Mouse (Mus musculus): ENCODE measurements at regions not wholly inside any gene's neighbourhood (a gene's known extent, or its start where the extent isn't known, plus 50 kb on each side); places are given as distances from the start of the nearest gene placed in this dataset.

GRCm38 (mm10) chr3:21837297-21837946 is 239.0 kb upstream of the Tbl1xr1 start:
- TF ChIP-seq TCF3 (IDR thresholded peaks at IDR 0.05; ENCODE audit: insufficient read length, low read depth) (peak; percentile 19), POLR2A (IDR thresholded peaks at IDR 0.05; ENCODE audit: insufficient read length, low read depth) (no peak), MAX (IDR thresholded peaks at IDR 0.05; ENCODE audit: low read depth) (no peak), CEBPB (IDR thresholded peaks at IDR 0.05; ENCODE audit: insufficient read depth, poor library complexity, severe bottlenecking) (peak; percentile 74), USF1 (IDR thresholded peaks at IDR 0.05; ENCODE audit: low read depth) (no peak)
